Mouse (Mus musculus): ENCODE measurements around the gene Grasp.

- TF ChIP-seq POLR2A (IDR thresholded peaks at IDR 0.05; ENCODE audit: low read depth, low read length) = no peak
- TF ChIP-seq CTCF (conservative IDR thresholded peaks at IDR 0.05; ENCODE audit: insufficient read depth, insufficient read length, low read depth, low read length) = no peak
These were observed 9.8 kb downstream of the Grasp start for GRCm38 (mm10) chr15:101233641-101234275.
